Mouse (Mus musculus) kidney, adult 11 months (tissue): ENCODE results near the gene Snu13.

Source experiments
- DNase-seq: peaks from one replicate; pipeline ENCODE4 v3.0.0; 2022

Gene Snu13

DNA sequence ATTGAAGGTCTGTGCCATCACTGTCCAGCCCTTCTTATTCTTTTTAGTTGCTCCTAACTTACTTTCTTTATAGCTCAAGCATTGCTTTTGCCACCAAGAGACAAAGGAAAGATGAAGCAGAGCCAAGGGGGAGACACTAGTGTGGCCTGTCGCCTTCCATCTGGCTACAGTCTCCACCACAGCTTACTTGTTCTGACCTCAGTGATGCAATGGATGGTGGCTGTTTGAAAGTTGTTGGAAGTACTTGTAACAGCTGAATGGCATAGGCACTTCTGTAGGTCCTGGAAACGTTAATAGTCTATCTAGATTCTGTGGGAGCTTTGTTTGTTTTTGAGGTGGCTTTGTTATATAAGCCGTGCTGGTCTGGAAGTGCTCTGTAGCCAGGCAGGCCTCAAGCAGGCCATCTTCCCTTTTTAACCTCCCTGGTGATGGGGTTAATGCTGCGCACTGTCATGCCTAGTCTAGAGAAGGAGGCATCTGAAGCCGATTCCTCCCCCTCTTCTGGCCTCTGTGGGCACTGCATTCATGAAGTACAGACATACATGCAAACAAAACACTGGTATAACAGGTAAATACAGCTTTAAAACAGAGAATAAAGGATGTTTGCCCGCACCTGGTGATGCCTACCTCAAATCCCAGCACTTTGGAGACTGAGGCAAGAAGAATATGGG, 23.3 kb downstream of the Snu13 start:
- DNase-seq: no peak

DNA sequence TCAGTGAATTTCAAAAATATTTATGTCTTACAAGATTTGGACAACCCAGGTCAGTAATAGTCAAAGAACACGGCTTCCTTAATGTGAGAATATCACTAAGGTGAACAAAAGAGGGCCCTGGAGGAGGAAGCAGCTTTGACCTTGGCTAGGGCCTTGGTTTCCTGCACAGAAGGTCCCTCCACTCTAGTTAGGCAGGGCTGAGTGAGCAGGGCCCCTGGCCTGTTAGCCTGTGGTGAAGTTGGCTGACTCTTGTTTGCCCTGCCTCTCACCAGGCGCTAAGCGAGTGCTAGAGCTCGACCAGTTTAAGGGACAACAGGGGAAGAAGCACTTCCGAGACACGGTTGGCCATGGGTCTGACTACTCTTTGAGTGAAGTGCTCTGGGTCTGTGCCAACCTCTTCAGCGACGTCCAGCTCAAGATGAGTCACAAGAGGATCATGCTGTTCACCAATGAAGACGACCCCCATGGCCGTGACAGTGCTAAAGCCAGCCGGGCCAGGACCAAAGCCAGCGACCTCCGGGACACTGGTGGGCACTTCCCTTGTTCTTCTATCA, 24.8 kb downstream of the Snu13 start:
- no peak for DNase-seq

DNA sequence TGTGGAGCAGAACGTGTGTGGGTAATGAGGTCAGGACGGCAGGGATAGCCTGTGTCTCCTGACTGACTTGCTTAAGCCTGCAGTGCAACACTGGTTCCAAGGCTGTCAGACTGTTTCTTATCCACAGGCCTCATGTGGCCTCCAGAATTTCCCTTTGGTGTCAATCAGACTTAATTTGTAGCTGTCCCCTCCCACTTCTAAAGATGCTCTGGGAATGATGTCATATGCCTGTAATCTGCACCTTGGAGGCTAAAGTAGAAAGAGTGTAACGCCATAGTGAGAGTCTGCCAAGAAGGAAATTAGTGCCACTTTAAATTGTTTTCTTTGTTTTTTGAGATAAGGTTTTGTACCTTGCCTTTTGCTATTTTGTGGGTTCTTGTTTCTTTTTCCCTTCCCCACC, 28.1 kb downstream of the Snu13 start:
- DNase-seq: no peak

DNA sequence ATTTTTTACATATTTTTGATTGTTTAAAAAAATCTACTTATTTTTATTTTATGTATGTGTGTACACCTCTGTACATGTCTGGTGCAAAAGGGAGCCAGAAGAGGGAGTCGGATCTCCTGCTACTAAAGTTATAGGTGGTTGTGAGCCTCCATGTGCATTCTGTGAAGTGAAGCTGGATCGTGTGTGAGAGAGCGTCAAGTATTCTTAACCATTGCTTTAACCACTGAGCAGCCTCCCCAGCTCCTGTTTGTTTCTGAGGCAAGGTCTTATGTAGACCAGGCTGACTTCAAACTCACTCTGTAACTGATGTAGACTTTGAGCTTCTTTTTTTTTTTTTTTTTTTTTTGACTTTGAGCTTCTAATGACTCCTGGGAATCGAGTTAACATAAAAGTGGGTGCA, 29.9 kb downstream of the Snu13 start:
- DNase-seq: no peak

DNA sequence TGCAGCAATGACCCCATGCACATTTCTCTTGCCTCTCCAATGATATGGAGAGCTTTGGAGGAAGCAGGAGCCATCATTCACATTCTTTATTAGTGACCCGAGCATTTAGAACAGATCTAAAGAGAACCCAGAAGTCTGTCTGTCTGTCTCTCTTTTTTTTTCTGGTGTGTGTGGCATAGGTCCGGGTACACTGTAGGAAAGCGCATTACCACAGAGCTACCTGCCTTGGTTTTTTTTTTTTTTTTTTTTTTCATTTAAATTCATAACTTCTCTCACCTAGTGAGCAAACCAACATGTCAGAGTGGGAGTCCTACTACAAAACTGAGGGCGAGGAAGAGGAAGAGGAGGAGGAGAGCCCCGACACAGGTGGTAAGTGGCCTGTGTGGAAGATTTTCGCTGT, 30.6 kb downstream of the Snu13 start:
- no peak for DNase-seq

DNA sequence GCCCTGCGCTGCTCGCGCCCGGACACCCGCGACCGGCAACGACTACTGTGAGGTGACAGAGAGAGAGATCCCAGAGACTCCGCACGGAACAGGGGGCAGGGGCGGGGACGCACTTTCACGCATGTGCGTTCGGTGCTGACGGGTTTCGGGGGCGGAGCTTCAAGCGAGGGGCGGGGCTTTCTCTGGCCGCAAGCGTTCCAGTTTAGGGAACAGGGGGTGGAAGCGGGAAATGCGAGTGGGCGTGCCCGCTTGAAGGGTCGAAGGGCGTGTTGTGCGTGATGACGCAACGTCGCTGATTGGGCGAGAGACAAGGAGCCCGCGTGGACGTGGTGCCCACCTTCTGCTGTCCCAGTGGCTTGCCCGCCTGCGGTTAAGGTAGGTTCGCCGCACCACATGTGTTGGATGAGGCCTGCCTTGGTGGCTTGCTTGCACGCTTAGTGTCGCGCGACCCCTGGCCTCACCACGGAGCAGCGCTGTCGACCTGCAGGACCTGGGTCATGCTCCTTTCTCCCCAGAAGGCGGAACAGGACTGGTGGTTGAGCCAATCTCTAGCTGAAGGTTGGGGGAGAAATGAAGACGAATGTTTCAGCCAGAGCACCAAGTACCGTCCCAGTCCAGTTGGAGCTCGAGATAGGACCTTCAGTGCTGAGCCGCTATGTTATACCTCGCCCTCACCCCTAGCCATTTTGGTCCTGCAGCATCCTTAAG, 31.1 kb downstream of the Snu13 start:
- peak; percentile 98 for DNase-seq

DNA sequence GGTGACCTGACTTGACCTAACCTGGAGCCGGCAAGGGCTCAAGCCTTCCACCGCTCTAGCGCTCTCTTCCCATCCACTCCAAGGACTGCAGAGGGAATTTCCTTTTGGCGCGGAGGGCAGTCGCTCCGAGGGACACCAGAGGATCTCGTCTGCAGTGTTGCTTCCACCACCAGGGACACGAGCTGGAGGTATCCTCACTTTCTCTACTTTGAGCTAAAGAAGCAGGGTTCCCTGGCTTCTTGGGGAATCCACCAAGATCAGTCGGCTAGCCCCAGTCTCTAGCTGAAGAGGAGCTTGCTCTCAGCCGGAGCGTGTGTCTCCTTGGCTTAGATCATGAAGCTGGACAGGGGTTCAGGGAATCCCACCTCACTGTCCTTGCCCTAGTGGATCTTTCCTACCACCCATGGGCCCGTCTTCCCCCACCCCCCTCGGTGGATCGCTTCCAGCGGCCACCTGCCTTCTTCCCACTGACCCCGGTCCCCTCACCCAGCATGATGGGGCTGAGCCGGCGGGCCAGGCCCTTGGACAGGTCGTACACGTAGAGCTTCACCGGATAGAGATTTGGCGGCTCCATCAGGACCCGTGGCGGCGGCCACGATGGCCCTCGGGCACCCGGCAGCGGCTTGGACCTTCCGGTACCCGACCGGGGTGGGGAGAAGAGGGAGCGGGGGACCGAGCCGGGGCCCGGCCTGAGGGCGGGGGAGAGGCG, 31.9 kb downstream of the Snu13 start:
- DNase-seq: peak; percentile 29

DNA sequence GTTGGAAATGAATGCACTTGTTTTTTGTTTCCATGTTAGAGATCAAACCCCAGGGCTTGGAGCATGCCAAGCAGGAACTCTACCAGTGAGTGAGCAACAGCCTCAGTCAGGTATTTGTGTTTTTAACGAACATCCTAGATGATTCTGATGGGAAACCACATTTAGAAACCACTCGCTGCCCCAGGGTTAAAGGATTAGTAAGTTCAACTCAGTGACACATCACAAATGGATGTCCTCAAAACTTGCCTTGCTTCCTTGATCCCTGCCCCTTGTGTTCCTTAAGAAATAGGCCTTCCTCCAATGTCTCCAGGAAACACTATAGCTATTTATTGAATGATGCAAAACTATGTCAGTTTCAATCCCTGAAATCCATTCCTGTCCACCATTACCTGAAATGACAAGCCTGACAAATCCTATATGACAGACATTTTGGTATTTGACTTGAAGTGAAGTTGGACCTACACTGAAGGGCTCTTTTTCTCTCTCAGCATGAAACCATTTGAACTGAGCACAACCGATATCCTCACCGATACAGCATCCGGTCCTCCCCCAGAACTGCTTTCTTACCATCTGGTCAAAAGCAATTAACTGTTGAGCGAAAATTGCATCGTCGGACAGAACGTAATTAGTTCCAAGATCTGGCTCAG, 32.5 kb downstream of the Snu13 start:
- DNase-seq: no peak

DNA sequence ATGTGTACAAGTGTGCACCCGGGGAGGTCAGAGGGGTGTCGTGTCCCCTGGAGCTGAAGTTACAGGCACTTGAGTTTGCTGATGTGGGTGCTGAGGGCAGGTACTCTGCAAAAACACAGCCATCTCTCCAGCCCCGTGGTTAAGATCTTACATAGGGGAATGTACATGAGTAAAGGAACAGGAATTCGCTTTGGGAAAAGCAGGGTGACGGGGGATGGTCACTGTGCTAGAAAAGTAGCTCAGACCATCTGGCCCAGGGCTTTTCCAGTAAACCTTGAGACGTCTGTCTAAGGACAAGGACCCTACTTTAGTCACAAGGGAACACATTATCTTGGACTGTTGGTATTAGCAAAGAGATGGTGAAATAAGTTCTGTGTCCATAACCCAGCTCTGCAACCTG, 35.5 kb downstream of the Snu13 start:
- DNase-seq: no peak

DNA sequence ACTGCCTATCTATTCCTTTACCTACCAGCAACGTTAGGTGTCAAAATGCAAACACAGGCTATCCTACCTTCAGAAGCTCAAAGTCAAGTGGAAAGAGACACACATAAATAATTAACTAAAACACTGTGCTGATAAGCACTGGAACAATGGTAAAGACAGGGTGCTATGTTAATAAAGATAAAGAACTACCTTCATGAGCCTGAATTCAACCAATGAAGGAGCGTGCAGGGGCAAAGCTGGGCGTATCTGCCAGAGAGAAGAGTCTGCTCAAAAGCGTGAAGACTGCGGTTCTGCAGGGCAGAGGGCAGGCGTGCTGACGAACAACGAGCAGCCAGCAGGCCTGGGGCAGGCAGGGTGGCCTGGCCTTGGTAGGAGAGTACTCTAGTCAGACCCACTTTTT, 43.1 kb downstream of the Snu13 start:
- DNase-seq: no peak

DNA sequence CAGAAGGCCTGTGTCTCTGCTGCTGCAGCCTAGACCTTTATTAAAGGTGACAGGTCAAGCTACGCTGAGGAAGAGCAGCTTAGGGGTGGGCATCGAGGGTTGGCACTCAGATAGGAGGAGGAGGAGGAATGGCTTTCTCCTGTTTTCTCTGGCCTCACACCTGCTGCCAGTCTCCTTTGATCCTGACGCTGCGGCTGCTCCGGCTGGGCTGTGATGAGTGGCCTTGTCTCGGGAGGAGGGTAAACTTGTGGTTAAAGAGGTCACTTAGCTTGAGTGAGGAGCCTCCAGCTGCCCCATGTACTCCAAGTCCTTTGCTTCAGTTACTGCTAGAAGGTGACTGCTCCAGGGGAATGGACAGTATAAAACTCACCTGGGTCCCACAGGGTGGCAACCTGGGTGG, 53.4 kb downstream of the Snu13 start:
- DNase-seq: no peak

DNA sequence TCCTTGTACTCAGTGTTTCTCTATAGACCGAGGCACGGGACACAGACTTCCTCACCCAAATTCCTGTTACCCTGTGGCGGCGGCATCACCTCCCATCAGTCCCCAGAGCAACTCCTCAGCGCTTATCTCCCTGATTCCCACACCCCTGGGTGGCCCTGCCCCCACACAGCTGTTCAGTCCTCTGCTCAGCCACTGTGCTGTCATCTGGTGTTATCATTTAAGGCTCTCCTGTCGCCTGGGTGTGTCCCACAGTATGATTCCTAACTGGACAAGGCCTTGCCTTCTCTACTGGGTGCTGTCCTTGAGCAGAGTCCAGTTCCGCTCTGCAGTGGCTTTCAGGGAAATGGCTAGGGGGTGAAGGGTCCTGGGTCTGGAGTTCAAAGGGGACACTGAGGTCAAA, 56.8 kb downstream of the Snu13 start:
- no peak for DNase-seq
